Mouse (Mus musculus) v-Abl transformed pro-B cells (cell line): ENCODE data around the gene Gstm2.
"Not testable (repeated sequence)": the region's sequence is repeated elsewhere in the genome, so short reads cannot be mapped to it uniquely, and the experiment has no call there.

Source experiments
- in situ Hi-C, 2 experiments: fragments of 400-800 bp; cut with MboI; formaldehyde crosslinking; loops; one replicate each; pipeline ENCODE4 v1.15.1; 2025; ENCODE audit not compliant: unreplicated experiment in 2 of 2

Gene Gstm2

GRCm38 (mm10) chr3:107949461-107949860 lies 36.8 kb downstream of the Gstm2 start:
- in situ Hi-C loops = not testable (repeated sequence)

GRCm38 (mm10) chr3:107945729-107946128 lies 40.5 kb downstream of the Gstm2 start:
- in situ Hi-C loops = no loop called here

GRCm38 (mm10) chr3:107943239-107943990 lies 42.8 kb downstream of the Gstm2 start, which contains the start of gene Gstm6:
Gene Gstm6, minus strand, starts transcription at chr3:107943749.
- in situ Hi-C loops = no loop called here

GRCm38 (mm10) chr3:107941261-107941660 lies 45.0 kb downstream of the Gstm2 start:
- in situ Hi-C loops = no loop called here

- in situ Hi-C loops = no loop called here
Observed at GRCm38 (mm10) chr3:107940524-107940923, 45.7 kb downstream of the Gstm2 start.

GRCm38 (mm10) chr3:107939830-107940229 lies 46.4 kb downstream of the Gstm2 start:
- in situ Hi-C loops = loop anchor here in 1 of 2 experiments (10.0 kb wide), 2 partner anchors 115 to 205 kb away; partner anchors contain the start of gene Gnai3

GRCm38 (mm10) chr3:107939403-107939802 lies 46.9 kb downstream of the Gstm2 start:
- in situ Hi-C loops = loop anchor here in 1 of 2 experiments (10.0 kb wide), 2 partner anchors 115 to 205 kb away; partner anchors contain the start of gene Gnai3

- in situ Hi-C loops = loop anchor here in 1 of 2 experiments (10.0 kb wide), 2 partner anchors 119 to 209 kb away; partner anchors contain the start of gene Gnai3
Observed at GRCm38 (mm10) chr3:107935888-107936287, 50.4 kb downstream of the Gstm2 start.

- in situ Hi-C loops = loop anchor here in 1 of 2 experiments (10.0 kb wide), 2 partner anchors 120 to 210 kb away; partner anchors contain the start of gene Gnai3
Observed at GRCm38 (mm10) chr3:107935268-107935667, 51.0 kb downstream of the Gstm2 start.

- in situ Hi-C loops = loop anchor here in 1 of 2 experiments (10.0 kb wide), 2 partner anchors 123 to 213 kb away; partner anchors contain the start of gene Gnai3
Observed at GRCm38 (mm10) chr3:107932128-107932527, 54.1 kb downstream of the Gstm2 start.
